Mouse (Mus musculus) neural tube, embryonic 11.5 days (tissue): ENCODE measurements around the gene Cdadc1. TPM values are rescaled to one million over a fixed set of nuclear protein-coding genes. Genes with fewer than 3 reads are reported as not detected.
A peak's percentile ranks its signal among the peaks of the same experiment; 100 is the strongest.
"Not testable (repeated sequence)": the region's sequence is repeated elsewhere in the genome, so short reads cannot be mapped to it uniquely, and the experiment has no call there.

ENCODE experiments used
- ATAC-seq: fragments of 200-750 bp; cut with Nextera tagmentation; 2 replicates; pipeline ENCODE4 v1.8.0; 2017; ENCODE audit warnings: moderate number of reproducible peaks, mild to moderate bottlenecking, moderate TSS enrichment, moderate library complexity; ENCODE audit not compliant: insufficient read depth, low FRiP score, low TSS enrichment
- DNase-seq: peaks from one replicate; pipeline ENCODE4 v3.0.0-alpha.2; 2015; ENCODE audit warnings: low spot score
- H3K27ac ChIP-seq: fragments of 300-500 bp; sonication (generic); 2 replicates; pipeline ENCODE4 v1.5.1; 2014; ENCODE audit warnings: low read depth, mild to moderate bottlenecking, low read length
- H3K27me3 ChIP-seq: fragments of 300-500 bp; sonication (generic); 2 replicates; pipeline ENCODE4 v1.6.1; 2014; ENCODE audit warnings: mild to moderate bottlenecking, low read length, mixed read lengths; ENCODE audit not compliant: control insufficient read depth, insufficient read depth
- H3K36me3 ChIP-seq: fragments of 300-500 bp; sonication (generic); 2 replicates; pipeline ENCODE4 v1.6.1; 2014; ENCODE audit warnings: mild to moderate bottlenecking, low read length, moderate library complexity, mixed read lengths; ENCODE audit not compliant: control insufficient read depth, insufficient read depth
- H3K4me1 ChIP-seq: fragments of 300-500 bp; sonication (generic); 2 replicates; pipeline ENCODE4 v1.6.1; 2014; ENCODE audit warnings: low read length, mixed read lengths; ENCODE audit not compliant: control insufficient read depth, insufficient read depth
- H3K4me2 ChIP-seq: fragments of 300-500 bp; sonication (generic); 2 replicates; pipeline ENCODE4 v1.6.1; 2014; ENCODE audit warnings: low read depth, mild to moderate bottlenecking, moderate library complexity
- H3K4me3 ChIP-seq: fragments of 300-500 bp; sonication (generic); 2 replicates; pipeline ENCODE4 v1.5.1; 2014; ENCODE audit warnings: low read depth, low read length
- H3K9ac ChIP-seq: fragments of 300-500 bp; sonication (generic); 2 replicates; pipeline ENCODE4 v1.6.1; 2014; ENCODE audit warnings: mild to moderate bottlenecking, low read length
- H3K9me3 ChIP-seq: fragments of 300-500 bp; sonication (generic); 2 replicates; pipeline ENCODE4 v1.6.1; 2016; ENCODE audit warnings: low read length; ENCODE audit not compliant: control insufficient read depth
- WGBS: fragments of 180-500 bp; shearing (Covaris S2); extraction: QIAGEN DNeasy Blood & Tissue Kit; methylation state at CpG from one replicate; pipeline ENCODE4 v1.1.7; 2014; 5-methylcytosine and 5-hydroxymethylcytosine counted together
- polyA plus RNA-seq: library from polyadenylated mRNA; unstranded; fragments of >200 nt; fragmentation: Nextera tagmentation; extraction: Ambion mirVana; gene quantifications from 2 replicates; pipeline ENCODE4 v1.2.1, GENCODE M21; 2014

Cdadc1 gene
- polyA plus RNA-seq, 1 experiment from 2014 or later, result 28.7 TPM

DNA sequence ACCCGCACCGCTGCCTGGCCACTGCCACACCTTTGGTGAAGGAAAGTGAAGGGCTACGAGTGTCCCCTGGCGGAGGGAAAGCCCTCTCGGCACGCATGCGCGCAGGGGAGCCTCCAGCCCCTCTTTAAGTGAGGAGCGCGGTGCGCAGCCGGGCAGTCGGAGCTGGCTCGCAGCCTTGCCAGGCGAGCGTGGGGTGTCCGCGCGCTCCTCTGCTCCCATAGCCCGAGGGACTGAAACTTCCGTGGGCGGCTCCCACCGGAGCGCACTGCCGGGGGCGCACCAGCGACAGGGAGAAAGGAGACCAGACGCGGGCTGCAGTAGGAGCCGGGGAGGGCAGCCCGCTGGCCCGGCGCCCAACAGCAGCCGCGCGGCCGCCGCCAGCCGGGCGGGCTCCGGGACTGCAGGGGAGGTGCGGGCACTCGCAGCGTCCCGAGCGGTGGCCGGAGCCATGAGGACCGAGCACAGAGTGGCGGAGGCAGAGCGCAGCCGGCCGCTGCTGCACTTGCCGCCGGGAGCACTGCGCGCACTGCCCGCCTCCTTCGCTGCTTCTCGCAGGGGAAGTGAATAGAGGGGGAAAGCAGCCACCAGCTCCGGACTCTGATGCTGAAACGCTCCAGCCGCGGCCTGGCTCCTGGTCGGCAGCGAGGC lies 27.5 kb upstream of the Cdadc1 start, which contains the start of gene Shisa2:
Gene Shisa2 (plus strand): TSS at position 151 of the 648 bp plus-strand sequence.
- H3K9ac ChIP-seq, result peak within 1 kb of the TSS; percentile 64
- peaks cover 7% of the 10 kb centered on the region; the same call in 1 of the 2 replicates for H3K4me1 ChIP-seq
- H3K9me3 ChIP-seq, result no peaks in the 10 kb centered on the region
- H3K4me3 ChIP-seq, result peak within 1 kb of the TSS; percentile 66
- peaks cover 8% of the 10 kb centered on the region; the same call in 1 of the 2 replicates for H3K27me3 ChIP-seq
- H3K27ac ChIP-seq, result peak within 1 kb of the TSS; percentile 80
- H3K36me3 ChIP-seq, result no peaks in the 10 kb centered on the region
- peak within 1 kb of the TSS; percentile 73 for H3K4me2 ChIP-seq
- WGBS, result under 1% methylated on average over 63 of the region's 65 CpGs
- DNase-seq, result peak; percentile 89
- peak; percentile 88 for ATAC-seq

DNA sequence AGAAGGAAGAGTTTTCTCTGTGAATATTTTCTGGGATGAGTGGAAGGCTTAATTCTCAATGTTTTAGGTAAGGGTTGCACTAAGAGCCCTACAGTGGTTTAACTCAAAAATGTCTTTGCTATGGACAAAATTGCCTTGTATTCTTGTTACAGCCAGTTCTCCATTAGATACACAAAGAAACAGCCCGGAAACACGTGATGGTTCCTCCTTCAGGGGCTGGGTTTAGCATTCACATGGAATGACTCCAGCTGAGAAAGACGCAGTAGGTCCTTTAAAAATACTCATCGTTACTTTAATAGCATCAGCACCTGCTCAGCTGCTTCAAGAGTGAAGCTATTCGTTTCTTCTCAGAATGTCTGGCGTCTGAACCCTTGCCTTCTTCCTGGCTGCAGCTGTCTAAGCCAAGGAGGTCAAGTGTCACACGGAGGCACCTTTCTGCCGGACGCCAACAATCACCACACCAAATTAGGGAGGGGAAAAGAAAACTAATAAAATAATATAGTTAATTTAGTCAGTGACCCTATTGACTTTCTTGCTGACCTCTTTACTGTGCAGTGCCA lies 26.6 kb upstream of the Cdadc1 start:
- no peak for ATAC-seq
- H3K27ac ChIP-seq, result no peak overlapping the region
- DNase-seq, result no peak
- no peaks in the 10 kb centered on the region for H3K36me3 ChIP-seq
- peaks cover 7% of the 10 kb centered on the region; the same call in 1 of the 2 replicates for H3K4me1 ChIP-seq
- peaks cover 8% of the 10 kb centered on the region; the same call in 1 of the 2 replicates for H3K27me3 ChIP-seq
- H3K9me3 ChIP-seq, result no peaks in the 10 kb centered on the region
- H3K4me3 ChIP-seq, result no peak overlapping the region; the same call in 1 of the 2 replicates
- no peak overlapping the region for H3K4me2 ChIP-seq
- 18% methylated on average over 9 of the region's 9 CpGs for WGBS
- no peak overlapping the region for H3K9ac ChIP-seq

DNA sequence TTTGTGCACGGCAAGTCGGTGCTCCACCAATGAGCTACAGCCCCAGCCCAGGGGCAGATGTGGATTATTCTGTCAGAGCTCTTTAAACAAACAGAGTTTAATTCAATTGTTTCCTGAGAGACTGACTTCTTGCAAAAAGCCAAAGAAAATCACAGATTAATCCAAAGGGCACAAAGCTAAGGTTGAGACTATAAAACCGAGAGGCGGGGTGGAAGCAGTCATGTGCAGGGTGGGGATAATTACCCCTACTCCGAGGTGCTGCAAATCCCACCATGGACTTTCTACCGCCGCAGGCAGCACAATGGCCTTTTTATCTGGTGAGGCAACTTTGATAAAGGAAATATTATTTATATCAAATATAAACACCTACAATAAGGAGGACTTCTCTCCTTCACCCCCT lies 19.0 kb upstream of the Cdadc1 start:
- Histone ChIP-seq H3K4me2 (no peak overlapping the region), H3K36me3 (no peaks in the 10 kb centered on the region), H3K9me3 (no peaks in the 10 kb centered on the region), H3K27ac (no peak overlapping the region), H3K4me3 (no peak overlapping the region), H3K4me1 (no peaks in the 10 kb centered on the region), H3K9ac (no peak overlapping the region), H3K27me3 (no peaks in the 10 kb centered on the region)
- ATAC-seq (no peak), DNase-seq (no peak)
- 70% methylated on average over 7 of the region's 7 CpGs for WGBS

DNA sequence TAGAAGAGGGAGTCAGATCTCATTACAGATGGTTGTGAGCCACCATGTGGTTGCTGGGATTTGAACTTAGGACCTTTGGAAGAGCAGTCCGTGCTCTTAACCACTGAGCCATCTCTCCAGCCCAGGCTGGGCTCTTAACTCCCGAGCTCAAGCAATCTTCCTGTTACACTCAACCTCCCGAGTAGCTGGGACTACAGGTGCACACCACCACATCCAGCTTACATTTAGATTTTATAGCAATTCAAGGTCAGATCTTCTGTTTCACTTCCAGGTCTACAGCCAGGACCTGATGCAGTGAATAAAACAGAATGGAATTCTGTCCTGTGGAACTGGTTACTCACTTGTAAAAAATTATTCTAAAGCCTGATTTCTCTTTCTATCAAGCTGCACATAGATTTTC lies 16.4 kb upstream of the Cdadc1 start:
- not testable (repeated sequence) for H3K4me3 ChIP-seq, H3K36me3 ChIP-seq, ATAC-seq, DNase-seq, H3K27me3 ChIP-seq, H3K27ac ChIP-seq, H3K4me2 ChIP-seq, H3K4me1 ChIP-seq, H3K9ac ChIP-seq, H3K9me3 ChIP-seq
- WGBS, result 83% methylated on average over 3 of the region's 3 CpGs

DNA sequence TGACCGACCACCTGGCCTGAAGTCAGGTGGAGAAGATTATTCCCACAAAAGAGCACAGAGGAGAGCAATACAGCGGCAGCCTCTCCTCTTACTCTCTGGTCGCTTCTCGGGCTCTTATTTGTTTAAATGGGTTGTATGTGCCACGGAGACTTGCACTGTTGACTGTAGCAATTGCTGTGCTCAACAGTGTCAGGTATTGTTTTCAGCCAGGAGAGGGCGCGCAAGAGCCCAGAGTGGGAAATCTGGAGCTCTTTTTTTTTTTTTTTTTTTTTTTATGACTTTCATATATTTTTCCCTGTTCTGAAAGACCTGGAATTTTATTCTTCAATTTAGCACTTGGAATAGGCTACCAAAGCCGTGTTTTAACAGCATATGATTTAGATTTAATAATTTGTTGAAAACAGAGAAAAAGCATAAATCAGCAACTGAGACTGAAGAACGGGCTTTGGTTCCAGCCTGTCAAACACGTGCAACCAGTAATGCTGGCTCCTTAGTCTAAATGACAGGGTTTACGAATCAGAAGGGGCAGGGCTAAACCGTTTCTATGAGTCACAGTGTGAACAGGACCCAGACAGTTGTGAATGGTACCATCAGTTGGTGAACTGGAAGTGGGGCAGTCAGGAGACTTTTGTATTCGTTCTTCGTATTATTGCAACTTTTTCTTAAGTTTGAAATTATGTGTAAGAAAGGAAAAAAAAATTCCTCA lies 15.3 kb upstream of the Cdadc1 start:
- ATAC-seq (no peak), DNase-seq (peak; percentile 75)
- 50% methylated on average over 14 of the region's 14 CpGs for WGBS
- no peaks in the 10 kb centered on the region for H3K9me3 ChIP-seq
- H3K9ac ChIP-seq, result no peak overlapping the region
- no peak overlapping the region for H3K4me3 ChIP-seq
- no peak overlapping the region for H3K27ac ChIP-seq
- H3K4me2 ChIP-seq, result no peak overlapping the region
- H3K36me3 ChIP-seq, result no peaks in the 10 kb centered on the region
- no peaks in the 10 kb centered on the region for H3K27me3 ChIP-seq
- no peaks in the 10 kb centered on the region for H3K4me1 ChIP-seq

DNA sequence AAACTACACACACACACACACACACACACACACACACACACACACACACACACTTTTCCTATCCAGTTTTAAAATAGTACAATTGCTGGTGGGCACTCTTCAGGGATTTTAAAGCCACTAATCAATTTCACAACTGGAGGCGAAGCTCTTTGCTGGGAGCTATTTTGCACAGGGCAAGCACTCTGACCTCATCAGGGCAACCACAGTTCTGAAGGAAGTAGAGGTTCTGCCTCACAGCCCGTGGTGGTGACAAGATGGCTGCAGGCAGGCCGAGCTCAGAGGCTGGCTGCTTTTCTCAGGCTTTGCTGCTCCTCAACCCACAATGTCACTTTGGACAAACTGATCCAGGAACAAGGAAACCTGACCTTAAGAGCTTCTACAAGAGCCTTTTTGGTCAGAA lies 9.3 kb upstream of the Cdadc1 start:
- H3K36me3 ChIP-seq, result no peaks in the 10 kb centered on the region

DNA sequence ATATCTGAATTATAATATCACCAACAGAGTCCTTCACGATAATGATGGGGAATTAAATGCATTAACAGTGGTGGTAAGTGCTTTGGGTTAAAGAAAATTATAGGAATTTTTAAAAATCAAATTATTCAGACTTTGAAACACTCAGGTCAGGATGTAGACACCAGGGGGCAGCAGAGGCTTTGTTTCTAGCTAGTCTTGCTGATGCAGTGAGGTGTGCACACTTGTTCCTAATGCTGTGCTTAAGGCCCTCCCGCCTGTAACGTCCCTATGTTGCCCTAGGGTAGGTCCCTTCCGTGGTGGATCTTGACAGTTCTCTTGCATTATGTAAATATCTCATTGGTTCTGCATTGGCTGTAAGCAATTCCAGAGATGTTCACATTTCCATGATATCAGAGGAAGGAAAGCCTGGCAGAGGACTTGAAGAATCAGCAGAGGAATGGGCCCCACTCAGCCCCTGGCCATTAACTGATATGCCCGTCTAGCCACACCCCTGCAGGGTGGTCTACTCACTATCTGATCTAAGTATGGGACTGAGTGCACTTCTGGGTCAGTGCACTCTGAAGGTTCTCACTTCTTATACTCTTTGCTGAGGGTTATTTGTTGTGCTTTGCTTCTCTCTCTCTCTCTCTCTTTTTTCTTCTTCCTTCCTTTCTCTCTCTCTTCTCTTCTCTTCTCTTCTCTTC lies 8.1 kb upstream of the Cdadc1 start:
- 18% methylated on average over 5 of the region's 5 CpGs for WGBS
- Histone ChIP-seq H3K36me3 (no peaks in the 10 kb centered on the region), H3K4me3 (no peak overlapping the region), H3K27me3 (no peaks in the 10 kb centered on the region), H3K9me3 (no peaks in the 10 kb centered on the region), H3K4me2 (no peak overlapping the region), H3K27ac (no peak overlapping the region), H3K4me1 (no peaks in the 10 kb centered on the region), H3K9ac (no peak overlapping the region)
- DNase-seq (peak; percentile 73), ATAC-seq (no peak; the same call in 1 of the 2 replicates)

More for the DNA sequence above, 9.3 kb upstream of the Cdadc1 start:
- no peaks in the 10 kb centered on the region for H3K9me3 ChIP-seq
- no peak overlapping the region for H3K4me3 ChIP-seq
- no peak overlapping the region for H3K9ac ChIP-seq
- H3K27me3 ChIP-seq, result no peaks in the 10 kb centered on the region
- H3K4me2 ChIP-seq, result no peak overlapping the region
- no peak overlapping the region for H3K27ac ChIP-seq
- 59% methylated on average over 3 of the region's 3 CpGs for WGBS
- H3K4me1 ChIP-seq, result no peaks in the 10 kb centered on the region
- ATAC-seq (no peak), DNase-seq (no peak)

DNA sequence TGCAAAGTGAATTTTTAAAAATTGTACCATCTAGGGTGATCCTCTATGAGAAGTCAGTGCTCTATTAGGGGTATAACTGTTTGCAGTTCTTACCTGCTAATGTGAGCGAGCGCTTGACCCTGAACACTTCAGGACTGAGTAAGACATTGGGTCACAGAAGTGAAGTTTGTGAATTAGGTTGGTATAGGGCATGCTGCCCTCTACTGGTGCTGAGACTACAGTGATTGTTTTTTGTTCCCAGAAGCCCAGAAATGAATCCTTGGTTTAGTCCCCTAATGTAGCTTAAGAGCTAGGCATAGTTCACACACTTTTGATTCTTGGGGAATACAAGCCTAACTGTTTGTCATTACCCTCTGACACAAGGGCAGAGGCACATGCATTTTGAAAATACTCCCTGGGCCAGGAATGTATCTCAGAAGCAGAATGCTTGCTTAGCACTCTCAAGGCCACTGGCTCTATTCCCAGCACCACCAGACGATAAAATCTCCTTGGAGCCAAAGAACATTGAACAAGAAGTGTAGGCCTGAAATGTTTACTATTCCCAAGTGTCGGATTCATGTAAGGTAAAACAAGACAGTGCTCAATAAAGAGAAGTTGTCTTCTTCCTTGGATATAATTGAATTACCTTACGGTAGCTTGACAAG lies 6.4 kb upstream of the Cdadc1 start:
- H3K9ac ChIP-seq, result no peak overlapping the region
- no peaks in the 10 kb centered on the region for H3K9me3 ChIP-seq
- H3K27me3 ChIP-seq, result no peaks in the 10 kb centered on the region
- H3K4me3 ChIP-seq, result no peak overlapping the region
- no peak overlapping the region for H3K4me2 ChIP-seq
- H3K4me1 ChIP-seq, result no peaks in the 10 kb centered on the region
- WGBS, result 65% methylated on average over 5 of the region's 5 CpGs
- ATAC-seq (no peak), DNase-seq (peak; percentile 44)
- no peaks in the 10 kb centered on the region for H3K36me3 ChIP-seq
- no peak overlapping the region for H3K27ac ChIP-seq
